Mouse (Mus musculus) cerebellum, adult 2 months (tissue): ENCODE measurements around the gene Tiam1.

Experiments used
- CTCF ChIP-seq: fragments of 200-500 bp; IDR thresholded peaks from 2 replicates; pipeline ENCODE4 v1.5.1; 2011; ENCODE audit warnings: low read depth, mild to moderate bottlenecking, control low read depth, low read length, moderate library complexity, borderline replicate concordance; ENCODE audit not compliant: insufficient read depth
- POLR2A ChIP-seq: fragments of 200-500 bp; IDR thresholded peaks from 2 replicates; pipeline ENCODE4 v1.6.1; 2011; ENCODE audit warnings: low read length, control low read depth, borderline replicate concordance; ENCODE audit not compliant: insufficient read depth

DNA sequence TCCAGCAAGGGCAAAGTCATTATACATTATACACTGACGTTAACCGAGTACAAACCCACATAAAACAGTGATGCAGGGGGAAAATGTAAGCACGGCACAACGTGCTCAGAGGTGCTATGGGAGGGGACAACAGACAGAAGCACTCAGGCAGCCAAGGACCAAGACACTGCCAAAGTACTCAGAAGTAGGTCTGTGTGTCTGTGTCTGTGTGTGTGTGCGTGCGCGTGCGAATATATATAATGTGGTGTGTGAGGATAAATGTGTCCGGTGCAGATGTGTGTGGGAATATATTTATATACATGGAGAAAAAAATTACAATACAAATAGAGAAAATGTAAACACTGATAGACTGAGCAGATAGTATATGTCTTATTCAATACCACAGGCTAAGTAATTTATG lies 50.6 kb downstream of the Tiam1 start:
- TF ChIP-seq CTCF, result no peak
- no peak for TF ChIP-seq POLR2A
